16 mouse cellular contexts compared by ENCODE assay signal in the genomic region with DNA sequence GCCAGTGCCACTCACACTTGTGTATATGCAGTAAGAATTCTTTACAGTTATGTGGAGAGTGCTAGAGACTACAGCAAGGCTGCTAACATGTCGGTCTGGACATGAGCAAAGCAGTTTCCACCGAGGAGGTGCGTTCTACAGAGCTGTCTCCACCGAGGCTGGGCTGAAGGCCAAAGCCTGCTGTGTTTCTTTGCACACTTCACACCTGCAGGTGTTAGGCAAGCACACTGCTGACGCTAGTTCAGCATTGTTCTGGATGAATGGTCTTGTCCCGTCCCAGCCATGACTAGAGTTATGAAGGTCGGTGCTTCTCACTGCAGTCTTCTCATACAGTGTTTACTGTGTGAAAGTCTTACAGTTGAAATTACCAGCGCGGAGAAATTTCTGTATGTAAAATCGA. TPM values are rescaled to one million over a fixed set of nuclear protein-coding genes. Genes with fewer than 3 reads are reported as not detected.
DNase-seq lines count a peak whose midpoint lies in the region; ATAC-seq and TF ChIP-seq lines count a peak whose summit lies in the region.
"Had no signal": no experiment of that assay in that cellular context is flagged by ENCODE, and none has a peak within 500 bp of the region (broad histone marks: within the 10 kb centered on the region; RNA-seq: fewer than 3 reads in every experiment).

No protein-coding gene starts in this region.

- DNase-seq in forebrain, embryonic 14.5 days (ENCODE audit: low spot score) = peak; percentile 55
- peak; percentile 21 for DNase-seq in kidney, adult 2 months
- no peak for DNase-seq in kidney, adult 11 months
- DNase-seq in brain, adult 2 months (ENCODE audit: low read depth, low spot score) = peak; percentile 49
- no peak for DNase-seq in hindbrain, embryonic 14.5 days (ENCODE audit: low spot score)
- DNase-seq in embryo, embryonic 9.5 days (ENCODE audit: extremely low spot score) = no peak
- DNase-seq: gastrocnemius, postnatal 36 days; heart, postnatal 14 days; kidney, adult 18-20 months; retina, postnatal 1 day had no signal

- peaks cover 81% of the 10 kb centered on the region for H3K36me3 ChIP-seq in forebrain, embryonic 14.5 days (ENCODE audit: control insufficient read depth, insufficient read depth, low read length)
- peaks cover 72% of the 10 kb centered on the region for H3K36me3 ChIP-seq in forebrain, embryonic 12.5 days (replicated peaks)
- H3K36me3 ChIP-seq in kidney, adult 2 months (ENCODE audit: control insufficient read depth, insufficient read depth, low read length) = no peaks in the 10 kb centered on the region; the same call in 1 of the 2 replicates
- peaks cover 75% of the 10 kb centered on the region for H3K36me3 ChIP-seq in hindbrain, embryonic 14.5 days (replicated peaks; ENCODE audit: control insufficient read depth, insufficient read depth)
- peaks cover 91% of the 10 kb centered on the region for H3K36me3 ChIP-seq in liver, embryonic 12.5 days

- TF ChIP-seq POLR2A in kidney, adult 2 months (IDR thresholded peaks at IDR 0.05; ENCODE audit: low read depth, low read length) = no peak

- H3K9me3 ChIP-seq in forebrain, embryonic 14.5 days (replicated peaks; ENCODE audit: control insufficient read depth, low read length) = no peaks in the 10 kb centered on the region
- H3K9me3 ChIP-seq in forebrain, embryonic 12.5 days = no peaks in the 10 kb centered on the region
- H3K9me3 ChIP-seq in hindbrain, embryonic 14.5 days (ENCODE audit: control insufficient read depth, low read length) = no peaks in the 10 kb centered on the region
- H3K9me3 ChIP-seq in liver, embryonic 12.5 days (replicated peaks) = no peaks in the 10 kb centered on the region
- H3K9me3 ChIP-seq: limb, embryonic 10.5 days; megakaryocyte, embryonic 14.5 days; stomach, embryonic 15.5 days had no signal

- no peaks in the 10 kb centered on the region for H3K27me3 ChIP-seq in forebrain, embryonic 14.5 days (replicated peaks; ENCODE audit: control insufficient read depth, insufficient read depth, low read length)
- no peaks in the 10 kb centered on the region for H3K27me3 ChIP-seq in forebrain, embryonic 12.5 days
- H3K27me3 ChIP-seq in kidney, adult 2 months (replicated peaks; ENCODE audit: control insufficient read depth, insufficient read depth, low read length) = no peaks in the 10 kb centered on the region
- H3K27me3 ChIP-seq in hindbrain, embryonic 14.5 days (ENCODE audit: control insufficient read depth, insufficient read depth, low read length) = no peaks in the 10 kb centered on the region
- H3K27me3 ChIP-seq in liver, embryonic 12.5 days (replicated peaks) = no peaks in the 10 kb centered on the region
- H3K27me3 ChIP-seq: megakaryocyte, embryonic 14.5 days; stomach, embryonic 15.5 days had no signal

- H3K4me3 ChIP-seq in forebrain, embryonic 14.5 days (ENCODE audit: low read depth, low read length) = no peak overlapping the region
- H3K4me3 ChIP-seq in forebrain, embryonic 12.5 days (replicated peaks) = no peak overlapping the region
- H3K4me3 ChIP-seq in kidney, adult 2 months (ENCODE audit: insufficient read depth, low read depth, low read length) = no peak overlapping the region
- H3K4me3 ChIP-seq in hindbrain, embryonic 14.5 days (replicated peaks; ENCODE audit: low read length) = no peak overlapping the region
- H3K4me3 ChIP-seq in liver, embryonic 12.5 days = no peak overlapping the region
- H3K4me3 ChIP-seq: limb, embryonic 10.5 days; megakaryocyte, embryonic 14.5 days; stomach, embryonic 15.5 days had no signal

- peaks cover 5% of the 10 kb centered on the region; the same call in 1 of the 2 replicates for H3K4me1 ChIP-seq in forebrain, embryonic 14.5 days (ENCODE audit: control insufficient read depth, insufficient read depth, low read length)
- H3K4me1 ChIP-seq in forebrain, embryonic 12.5 days = no peaks in the 10 kb centered on the region
- H3K4me1 ChIP-seq in kidney, adult 2 months (ENCODE audit: control insufficient read depth, insufficient read depth, low read length) = no peaks in the 10 kb centered on the region
- no peaks in the 10 kb centered on the region for H3K4me1 ChIP-seq in hindbrain, embryonic 14.5 days (replicated peaks; ENCODE audit: control insufficient read depth, insufficient read depth, low read length)
- H3K4me1 ChIP-seq in liver, embryonic 12.5 days = no peaks in the 10 kb centered on the region
- H3K4me1 ChIP-seq: limb, embryonic 10.5 days; stomach, embryonic 15.5 days had no signal

- peak overlapping the region; percentile 40 for H3K27ac ChIP-seq in forebrain, embryonic 14.5 days (ENCODE audit: low read depth, low read length)
- no peak overlapping the region for H3K27ac ChIP-seq in forebrain, embryonic 12.5 days
- H3K27ac ChIP-seq in kidney, adult 2 months (ENCODE audit: insufficient read depth, low read depth, low read length) = no peak overlapping the region
- peak overlapping the region; percentile 47; the same call in 1 of the 2 replicates for H3K27ac ChIP-seq in hindbrain, embryonic 14.5 days
- H3K27ac ChIP-seq in liver, embryonic 12.5 days = no peak overlapping the region
- H3K27ac ChIP-seq: limb, embryonic 10.5 days; liver, embryonic 14.5 days; stomach, embryonic 15.5 days had no signal

- no peak overlapping the region for H3K4me2 ChIP-seq in forebrain, embryonic 14.5 days (ENCODE audit: low read length)
- no peak overlapping the region for H3K4me2 ChIP-seq in forebrain, embryonic 12.5 days
- H3K4me2 ChIP-seq in hindbrain, embryonic 14.5 days (replicated peaks) = no peak overlapping the region
- no peak overlapping the region for H3K4me2 ChIP-seq in liver, embryonic 12.5 days
- H3K4me2 ChIP-seq: stomach, embryonic 15.5 days had no signal

- WGBS in forebrain, embryonic 14.5 days = 53% methylated on average over 10 of the region's 10 CpGs
- 80% methylated on average over 10 of the region's 10 CpGs for WGBS in forebrain, embryonic 12.5 days
- 47% methylated on average over 10 of the region's 10 CpGs for WGBS in kidney, adult 2 months
- 64% methylated on average over 10 of the region's 10 CpGs for WGBS in hindbrain, embryonic 14.5 days
- 84% methylated on average over 10 of the region's 10 CpGs for WGBS in liver, embryonic 12.5 days (ENCODE audit: insufficient replicate concordance)

- TF ChIP-seq CTCF in kidney, adult 2 months (conservative IDR thresholded peaks at IDR 0.05; ENCODE audit: insufficient read depth, insufficient read length, low read depth, low read length) = no peak

- ATAC-seq in forebrain, embryonic 14.5 days = peak; percentile 19; the same call in 1 of the 2 replicates
- ATAC-seq in forebrain, embryonic 12.5 days (ENCODE audit: low FRiP score) = no peak
- ATAC-seq in hindbrain, embryonic 14.5 days (ENCODE audit: low FRiP score) = 0 out of 2 replicates have a peak, but pooled peaks have one; percentile 32
- ATAC-seq in liver, embryonic 12.5 days = no peak

- no peak overlapping the region for H3K9ac ChIP-seq in forebrain, embryonic 14.5 days (ENCODE audit: low read length)
- no peak overlapping the region for H3K9ac ChIP-seq in forebrain, embryonic 12.5 days
- no peak overlapping the region for H3K9ac ChIP-seq in hindbrain, embryonic 14.5 days
- no peak overlapping the region for H3K9ac ChIP-seq in liver, embryonic 12.5 days
- H3K9ac ChIP-seq: liver, embryonic 14.5 days; stomach, embryonic 15.5 days had no signal

RNA-seq across cellular contexts. Expression of a gene that starts 12.9 kb away (rescaled TPM):
- 33.5 and 39.5 TPM in 2 replicates for polyA plus RNA-seq in forebrain, embryonic 14.5 days (2014; fragmentation: Nextera tagmentation; extraction: Ambion mirVana)
- 43.2 and 48.0 TPM in 2 replicates for polyA plus RNA-seq in forebrain, embryonic 12.5 days (2016; fragmentation: Nextera tagmentation; extraction: Ambion mirVana)
- polyA plus RNA-seq in kidney, adult 2 months (2012; rRNA removed) = 29.2 and 31.7 TPM in 2 replicates
- polyA plus RNA-seq in hindbrain, embryonic 14.5 days (2014; fragmentation: Nextera tagmentation; extraction: Ambion mirVana) = 30.7 and 30.9 TPM in 2 replicates
- 21.8 and 22.1 TPM in 2 replicates for polyA plus RNA-seq in liver, embryonic 12.5 days (2016; fragmentation: Nextera tagmentation; extraction: Ambion mirVana)

RNA-seq across cellular contexts. Expression of a gene that starts 32.4 kb away (rescaled TPM):
- 14.3 and 15.7 TPM in 2 replicates for polyA plus RNA-seq in forebrain, embryonic 14.5 days (2014; fragmentation: Nextera tagmentation; extraction: Ambion mirVana)
- polyA plus RNA-seq in forebrain, embryonic 12.5 days (2016; fragmentation: Nextera tagmentation; extraction: Ambion mirVana) = 44.1 and 44.6 TPM in 2 replicates
- 0.74 and 0.98 TPM in 2 replicates for polyA plus RNA-seq in kidney, adult 2 months (2012; rRNA removed)
- 4.8 and 5.7 TPM in 2 replicates for polyA plus RNA-seq in hindbrain, embryonic 14.5 days (2014; fragmentation: Nextera tagmentation; extraction: Ambion mirVana)
- 34.4 and 35.3 TPM in 2 replicates for polyA plus RNA-seq in liver, embryonic 12.5 days (2016; fragmentation: Nextera tagmentation; extraction: Ambion mirVana)

RNA-seq across cellular contexts. Expression of a gene that starts 59.9 kb away (rescaled TPM):
- 2.6 and 2.7 TPM in 2 replicates for polyA plus RNA-seq in forebrain, embryonic 14.5 days (2014; fragmentation: Nextera tagmentation; extraction: Ambion mirVana)
- 2.7 and 3.0 TPM in 2 replicates for polyA plus RNA-seq in forebrain, embryonic 12.5 days (2016; fragmentation: Nextera tagmentation; extraction: Ambion mirVana)
- 17.1 and 19.3 TPM in 2 replicates for polyA plus RNA-seq in kidney, adult 2 months (2012; rRNA removed)
- 2.7 and 3.1 TPM in 2 replicates for polyA plus RNA-seq in hindbrain, embryonic 14.5 days (2014; fragmentation: Nextera tagmentation; extraction: Ambion mirVana)
- polyA plus RNA-seq in liver, embryonic 12.5 days (2016; fragmentation: Nextera tagmentation; extraction: Ambion mirVana) = 5.2 and 6.0 TPM in 2 replicates

Comparison
In these comparisons a context has a peak if more than half of its experiments do, and no peak if none do; other contexts are left out.
1. ATAC-seq: peak in forebrain, embryonic 14.5 days (single experiment) and hindbrain, embryonic 14.5 days (single experiment); none in forebrain, embryonic 12.5 days (single experiment) and liver, embryonic 12.5 days (single experiment).
2. DNase-seq: peak in forebrain, embryonic 14.5 days (single experiment), kidney, adult 2 months (single experiment) and brain, adult 2 months (single experiment); none in kidney, adult 11 months (single experiment), hindbrain, embryonic 14.5 days (single experiment) and embryo, embryonic 9.5 days (single experiment).
3. H3K27ac ChIP-seq: peak in forebrain, embryonic 14.5 days (single experiment) and hindbrain, embryonic 14.5 days (single experiment); none in forebrain, embryonic 12.5 days (single experiment), kidney, adult 2 months (single experiment) and liver, embryonic 12.5 days (single experiment).